Mouse (Mus musculus) intestine, postnatal 0 days (tissue): ENCODE data around the gene Ell. TPM values are rescaled to one million over a fixed set of nuclear protein-coding genes. Genes with fewer than 3 reads are reported as not detected.
A peak's percentile ranks its signal among the peaks of the same experiment; 100 is the strongest.

Source experiments
- ATAC-seq: fragments of 200-750 bp; cut with Nextera tagmentation; 2 replicates; pipeline ENCODE4 v1.8.0; 2017; ENCODE audit warnings: mild to moderate bottlenecking, moderate TSS enrichment, moderate library complexity
- H3K27ac ChIP-seq: fragments of 300-500 bp; sonication (generic); 2 replicates; pipeline ENCODE4 v1.5.1; 2014; ENCODE audit warnings: mild to moderate bottlenecking, low read depth, low read length, moderate library complexity
- H3K27me3 ChIP-seq: fragments of 300-500 bp; sonication (generic); replicated peaks from 2 replicates; pipeline ENCODE4 v1.6.1; 2014; ENCODE audit warnings: low read length, mixed read lengths; ENCODE audit not compliant: control insufficient read depth, insufficient read depth
- H3K36me3 ChIP-seq: fragments of 300-500 bp; sonication (generic); 2 replicates; pipeline ENCODE4 v1.6.1; 2014; ENCODE audit warnings: mild to moderate bottlenecking, moderate library complexity; ENCODE audit not compliant: control insufficient read depth, insufficient read depth
- H3K4me1 ChIP-seq: fragments of 300-500 bp; sonication (generic); replicated peaks from 2 replicates; pipeline ENCODE4 v1.6.1; 2014; ENCODE audit warnings: antibody characterized with exemption, low read length, mixed read lengths; ENCODE audit not compliant: control insufficient read depth, insufficient read depth
- H3K4me2 ChIP-seq: fragments of 300-500 bp; sonication (generic); replicated peaks from 2 replicates; pipeline ENCODE4 v1.6.1; 2014; ENCODE audit warnings: low read depth, mild to moderate bottlenecking, moderate library complexity
- H3K4me3 ChIP-seq: fragments of 300-500 bp; sonication (generic); 2 replicates; pipeline ENCODE4 v1.5.1; 2014; ENCODE audit warnings: low read depth, low read length
- H3K9ac ChIP-seq: fragments of 300-500 bp; sonication (generic); 2 replicates; pipeline ENCODE4 v1.6.1; 2014; ENCODE audit warnings: mild to moderate bottlenecking, low read depth, low read length
- H3K9me3 ChIP-seq: fragments of 300-500 bp; sonication (generic); 2 replicates; pipeline ENCODE4 v1.6.1; 2016; ENCODE audit warnings: mixed run types; ENCODE audit not compliant: control insufficient read depth
- CTCF ChIP-seq: sonication (generic); IDR thresholded peaks from 2 replicates; pipeline ENCODE4 v1.5.1; 2016; ENCODE audit warnings: low read depth, mild to moderate bottlenecking, control low read depth, antibody characterized with exemption, moderate library complexity
- WGBS: fragments of 180-500 bp; shearing (Covaris S2); extraction: QIAGEN DNeasy Blood & Tissue Kit; methylation state at CpG from one replicate; pipeline ENCODE4 v1.1.7; 2014; 5-methylcytosine and 5-hydroxymethylcytosine counted together
- polyA plus RNA-seq: library from polyadenylated mRNA; unstranded; fragments of >200 nt; fragmentation: Nextera tagmentation; extraction: Ambion mirVana; gene quantifications from 2 replicates; pipeline ENCODE4 v1.2.1, GENCODE M21; 2015

The Ell gene
- polyA plus RNA-seq, 1 experiment from 2014 or later = 13.0 TPM

- H3K27ac ChIP-seq = no peak overlapping the region
- H3K4me3 ChIP-seq = no peak overlapping the region
- H3K9me3 ChIP-seq = no peaks in the 10 kb centered on the region
- no peak overlapping the region for H3K4me2 ChIP-seq
- no peak for ATAC-seq
- H3K4me1 ChIP-seq = peaks cover 18% of the 10 kb centered on the region
- WGBS = 61% methylated on average over 3 of the region's 3 CpGs
- no peak for TF ChIP-seq CTCF
- no peak overlapping the region for H3K9ac ChIP-seq
- H3K36me3 ChIP-seq = no peaks in the 10 kb centered on the region; the same call in 1 of the 2 replicates
- no peaks in the 10 kb centered on the region for H3K27me3 ChIP-seq
These were observed 12.4 kb downstream of the Ell start for GRCm38 (mm10) chr8:70551558-70552161.

DNA sequence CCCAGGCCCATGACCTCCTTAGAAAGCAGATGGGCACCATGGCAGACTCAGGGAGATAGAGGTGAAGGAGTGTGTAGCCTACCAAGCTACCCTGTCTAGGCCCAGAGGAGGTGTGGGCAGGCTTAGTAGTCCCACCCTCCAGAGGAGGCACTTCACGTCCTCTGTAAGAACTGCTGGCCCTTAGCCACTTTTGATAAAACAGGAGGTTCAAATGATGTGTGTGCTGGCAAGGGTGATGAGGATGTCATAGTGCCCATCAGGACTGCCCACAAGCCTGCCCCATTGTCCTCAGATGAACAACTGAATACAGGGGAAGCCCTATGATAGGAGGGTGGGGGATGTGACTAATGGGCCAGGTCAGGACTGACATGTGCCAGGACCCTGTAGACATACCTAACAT is 13.6 kb downstream of the Ell start:
- no peaks in the 10 kb centered on the region; the same call in 1 of the 2 replicates for H3K36me3 ChIP-seq
- H3K4me1 ChIP-seq = peaks cover 17% of the 10 kb centered on the region
- 39% methylated on average over 1 of the region's 1 CpGs for WGBS
- no peak overlapping the region for H3K4me2 ChIP-seq
- TF ChIP-seq CTCF = no peak
- H3K4me3 ChIP-seq = no peak overlapping the region
- no peak for ATAC-seq
- no peak overlapping the region for H3K9ac ChIP-seq
- H3K27ac ChIP-seq = no peak overlapping the region
- no peaks in the 10 kb centered on the region for H3K27me3 ChIP-seq
- H3K9me3 ChIP-seq = no peaks in the 10 kb centered on the region

- peaks cover 17% of the 10 kb centered on the region for H3K4me1 ChIP-seq
- H3K27ac ChIP-seq = no peak overlapping the region
- no peaks in the 10 kb centered on the region; the same call in 1 of the 2 replicates for H3K36me3 ChIP-seq
- no peak overlapping the region for H3K9ac ChIP-seq
- no peak for ATAC-seq
- no peaks in the 10 kb centered on the region for H3K27me3 ChIP-seq
- H3K4me2 ChIP-seq = no peak overlapping the region
- H3K4me3 ChIP-seq = no peak overlapping the region
- no peak for TF ChIP-seq CTCF
- no peaks in the 10 kb centered on the region for H3K9me3 ChIP-seq
These were observed 14.5 kb downstream of the Ell start for GRCm38 (mm10) chr8:70553740-70554139.

- H3K4me3 ChIP-seq = no peak overlapping the region
- no peaks in the 10 kb centered on the region; the same call in 1 of the 2 replicates for H3K36me3 ChIP-seq
- ATAC-seq = peak; percentile 50
- no peak for TF ChIP-seq CTCF
- WGBS = 51% methylated on average over 4 of the region's 4 CpGs
- no peak overlapping the region for H3K4me2 ChIP-seq
- no peaks in the 10 kb centered on the region for H3K27me3 ChIP-seq
- H3K9me3 ChIP-seq = no peaks in the 10 kb centered on the region
- H3K4me1 ChIP-seq = peaks cover 21% of the 10 kb centered on the region
- no peak overlapping the region for H3K27ac ChIP-seq
- no peak overlapping the region for H3K9ac ChIP-seq
These were observed 16.0 kb downstream of the Ell start for GRCm38 (mm10) chr8:70555079-70555747.

DNA sequence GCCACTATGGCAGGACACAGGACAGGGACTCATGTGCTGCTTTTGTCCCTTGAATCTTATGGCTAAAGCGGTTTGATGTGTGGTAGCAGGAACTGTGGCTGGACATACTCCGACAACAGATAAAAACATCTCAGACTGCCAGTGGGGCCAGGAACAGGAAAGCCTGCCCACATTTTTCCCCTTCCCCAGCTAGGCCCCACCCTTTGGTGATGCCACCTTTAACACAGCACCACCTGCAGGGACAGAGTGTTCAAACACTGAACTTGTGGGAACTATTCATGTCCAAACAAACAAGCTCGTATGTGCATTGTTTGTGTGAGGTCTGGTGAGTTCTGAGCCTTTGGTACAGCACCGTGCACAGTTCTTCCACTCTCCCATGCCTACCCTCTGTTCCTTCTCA is 19.1 kb downstream of the Ell start:
- Histone ChIP-seq H3K4me1 (peaks cover 19% of the 10 kb centered on the region), H3K27me3 (no peaks in the 10 kb centered on the region), H3K4me2 (no peak overlapping the region), H3K9me3 (no peaks in the 10 kb centered on the region), H3K9ac (no peak overlapping the region; the same call in 1 of the 2 replicates), H3K36me3 (no peaks in the 10 kb centered on the region; the same call in 1 of the 2 replicates), H3K4me3 (no peak overlapping the region), H3K27ac (no peak overlapping the region)
- TF ChIP-seq CTCF = peak; percentile 51
- WGBS = 56% methylated on average over 4 of the region's 4 CpGs
- no peak for ATAC-seq

DNA sequence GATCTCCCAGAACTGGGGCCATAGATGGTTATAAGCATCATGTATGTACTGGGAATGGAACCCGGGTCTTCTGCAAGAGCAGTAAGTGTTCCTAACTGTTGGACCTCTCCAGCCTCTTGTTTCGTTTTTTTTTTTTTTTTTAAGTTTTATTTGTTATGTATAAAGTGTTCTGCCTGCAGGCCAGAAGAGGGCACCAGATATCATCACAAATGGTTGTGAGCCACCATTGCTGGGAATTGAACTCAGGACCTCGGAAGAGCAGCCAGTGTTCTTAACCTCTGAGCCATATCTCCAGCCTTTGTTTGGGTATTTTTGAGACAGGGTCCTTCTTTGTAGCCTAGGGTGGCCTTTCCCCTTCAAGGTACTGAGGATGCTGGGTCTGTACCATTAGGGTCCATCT is 19.7 kb downstream of the Ell start:
- WGBS = 82% methylated on average over 3 of the region's 3 CpGs
- no peaks in the 10 kb centered on the region for H3K27me3 ChIP-seq
- H3K9ac ChIP-seq = no peak overlapping the region
- ATAC-seq = no peak
- no peaks in the 10 kb centered on the region; the same call in 1 of the 2 replicates for H3K36me3 ChIP-seq
- H3K4me2 ChIP-seq = no peak overlapping the region
- H3K4me3 ChIP-seq = no peak overlapping the region
- H3K9me3 ChIP-seq = no peaks in the 10 kb centered on the region
- H3K4me1 ChIP-seq = peaks cover 16% of the 10 kb centered on the region
- peak; percentile 55 for TF ChIP-seq CTCF
- H3K27ac ChIP-seq = no peak overlapping the region
